Mouse (Mus musculus): ENCODE results near the gene Tas1r2.

The Tas1r2 gene

DNA sequence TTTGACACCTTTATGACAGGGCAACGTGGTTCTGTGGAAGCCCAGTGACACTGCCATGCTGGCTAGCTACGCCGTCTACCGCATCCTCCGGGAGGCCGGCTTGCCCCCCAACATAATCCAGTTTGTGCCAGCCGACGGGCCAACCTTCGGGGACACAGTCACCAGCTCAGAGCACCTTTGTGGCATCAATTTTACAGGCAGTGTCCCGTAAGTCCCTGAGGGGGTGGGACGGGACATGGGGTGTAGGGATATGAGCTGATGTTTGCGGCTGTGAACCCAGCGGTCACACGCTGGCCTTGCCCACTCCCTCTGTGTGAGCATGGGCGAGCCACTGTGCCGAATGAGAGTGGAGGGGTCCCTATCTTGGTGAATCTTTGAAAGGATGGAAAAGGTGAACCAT lies 15.0 kb upstream of the Tas1r2 start:
- DNase-seq (ENCODE audit: low read depth, low spot score): no peak

DNA sequence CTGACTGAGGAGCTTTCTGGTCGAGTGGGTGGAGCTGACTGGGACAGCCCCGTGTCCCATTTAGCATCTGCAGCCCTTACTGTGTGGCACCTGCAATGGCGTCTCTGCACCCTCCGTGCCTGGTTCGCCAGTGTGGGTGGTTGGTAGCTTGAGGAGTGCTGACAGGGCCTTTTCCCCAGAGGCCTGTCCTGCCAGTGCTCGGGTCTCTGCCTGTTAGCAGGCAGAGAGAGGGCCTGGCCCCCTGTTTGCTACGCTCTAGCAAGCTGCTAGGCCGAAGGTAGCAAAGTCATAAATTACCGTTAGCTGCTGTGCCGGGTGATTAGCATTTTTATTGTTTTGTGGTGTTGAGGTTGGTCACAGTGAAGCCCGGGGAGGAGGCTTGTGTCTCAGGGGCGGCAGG lies 13.5 kb upstream of the Tas1r2 start:
- DNase-seq (ENCODE audit: low read depth, low spot score): no peak

DNA sequence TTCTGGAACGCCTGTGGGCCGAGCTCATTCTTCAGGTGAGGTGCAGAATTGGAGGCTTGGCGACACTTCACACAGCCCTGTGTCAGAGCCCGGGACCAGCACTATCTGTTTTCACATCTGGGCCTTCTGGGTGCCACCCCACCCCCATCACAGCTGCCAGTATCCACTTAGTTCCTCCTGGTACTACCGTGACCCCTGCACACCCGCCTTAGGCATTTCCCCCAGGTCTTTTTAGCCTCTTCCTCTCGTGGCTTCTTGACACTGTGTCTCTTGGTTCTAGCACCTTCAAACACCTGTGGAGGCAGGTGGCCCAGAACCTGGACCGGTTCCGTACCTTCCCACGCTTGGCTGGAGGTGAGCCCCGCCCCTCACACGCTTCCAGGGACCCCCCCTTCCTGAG lies 13.0 kb upstream of the Tas1r2 start:
- no peak for DNase-seq (ENCODE audit: low read depth, low spot score)

DNA sequence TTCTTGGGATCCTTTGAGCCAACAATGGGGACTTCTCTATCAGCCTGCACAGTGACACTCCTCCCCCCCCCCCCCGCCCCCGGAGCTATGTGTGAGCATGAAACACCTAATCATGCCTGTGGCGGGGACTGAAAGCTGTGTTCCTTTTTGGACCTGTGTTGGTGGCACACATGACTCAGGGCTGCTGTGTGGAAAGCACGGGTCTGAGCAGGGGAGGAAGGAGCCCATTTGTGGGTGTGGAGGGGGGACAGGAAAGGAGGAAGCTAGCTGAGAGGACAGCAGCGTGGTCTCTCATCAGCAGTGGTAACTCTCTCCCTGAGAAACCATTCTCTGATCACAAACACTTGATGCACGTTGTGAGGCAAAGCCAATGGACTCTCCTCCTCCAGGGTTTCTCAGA lies 12.6 kb upstream of the Tas1r2 start:
- DNase-seq (ENCODE audit: low read depth, low spot score): no peak

DNA sequence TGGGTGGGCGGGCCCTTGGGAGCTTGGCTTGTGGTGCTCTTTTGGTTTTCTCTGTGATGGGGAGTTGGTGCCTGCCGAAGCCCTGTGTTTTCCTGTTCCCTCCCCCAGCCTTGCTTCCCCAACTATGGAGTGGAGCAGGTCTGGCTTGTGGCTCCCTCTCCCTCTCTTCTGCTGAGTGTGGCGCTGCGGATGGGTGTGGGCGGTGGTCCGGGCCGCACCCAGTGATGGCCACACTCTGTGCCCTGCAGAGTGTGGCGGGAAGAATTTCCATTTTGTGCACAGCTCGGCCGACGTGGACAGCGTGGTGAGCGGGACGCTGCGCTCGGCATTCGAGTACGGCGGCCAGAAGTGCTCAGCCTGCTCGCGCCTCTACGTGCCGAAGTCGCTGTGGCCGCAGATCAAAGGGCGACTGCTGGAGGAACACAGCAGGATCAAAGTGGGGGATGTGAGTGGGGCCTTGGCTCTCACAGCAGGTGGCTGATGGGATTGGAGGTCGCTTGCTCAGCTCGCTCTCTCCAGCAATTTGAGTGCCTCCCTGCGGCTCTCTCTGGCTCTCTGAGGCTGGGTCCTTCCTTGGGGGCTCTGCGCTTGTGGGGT lies 11.4 kb upstream of the Tas1r2 start:
- no peak for DNase-seq (ENCODE audit: low read depth, low spot score)

DNA sequence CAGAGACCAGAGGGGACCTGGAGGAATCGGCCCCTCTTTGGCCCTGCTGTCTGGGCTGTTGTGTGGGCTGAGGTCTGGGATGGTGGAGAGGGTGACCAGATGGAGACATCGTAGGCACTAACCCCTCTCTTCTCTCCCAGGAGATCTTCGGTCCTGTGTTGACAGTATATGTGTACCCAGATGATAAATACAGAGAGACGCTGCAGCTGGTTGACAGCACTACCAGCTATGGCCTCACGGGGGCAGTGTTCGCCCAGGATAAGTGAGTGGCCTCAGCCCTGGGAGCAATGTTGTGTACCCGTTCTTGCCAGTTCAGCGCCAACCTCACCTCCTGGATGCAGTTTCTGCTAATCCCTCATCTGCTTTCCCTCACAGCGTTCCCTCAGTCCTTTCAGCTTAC lies 9.4 kb upstream of the Tas1r2 start:
- peak; percentile 65 for DNase-seq (ENCODE audit: low read depth, low spot score)

DNA sequence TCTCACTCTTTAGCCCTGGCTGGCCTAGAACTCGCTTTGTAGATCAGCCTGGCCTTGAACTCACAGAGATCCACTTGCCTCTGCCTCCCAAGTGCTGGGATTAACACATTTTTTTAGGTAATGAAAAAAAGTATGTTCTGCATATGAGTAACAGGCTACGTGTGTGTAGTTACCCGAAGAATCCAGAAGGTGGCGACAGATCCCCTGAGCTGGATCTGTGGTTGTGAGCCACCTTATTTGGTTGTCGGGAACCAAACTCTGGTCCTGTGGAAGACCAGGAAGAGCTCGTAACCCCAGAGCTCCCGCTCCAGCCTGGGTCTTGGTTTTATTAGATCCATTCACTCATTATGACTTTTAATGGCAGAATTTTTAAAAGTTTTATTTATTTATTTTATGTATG lies 6.4 kb upstream of the Tas1r2 start:
- no peak for DNase-seq (ENCODE audit: low read depth, low spot score)

DNA sequence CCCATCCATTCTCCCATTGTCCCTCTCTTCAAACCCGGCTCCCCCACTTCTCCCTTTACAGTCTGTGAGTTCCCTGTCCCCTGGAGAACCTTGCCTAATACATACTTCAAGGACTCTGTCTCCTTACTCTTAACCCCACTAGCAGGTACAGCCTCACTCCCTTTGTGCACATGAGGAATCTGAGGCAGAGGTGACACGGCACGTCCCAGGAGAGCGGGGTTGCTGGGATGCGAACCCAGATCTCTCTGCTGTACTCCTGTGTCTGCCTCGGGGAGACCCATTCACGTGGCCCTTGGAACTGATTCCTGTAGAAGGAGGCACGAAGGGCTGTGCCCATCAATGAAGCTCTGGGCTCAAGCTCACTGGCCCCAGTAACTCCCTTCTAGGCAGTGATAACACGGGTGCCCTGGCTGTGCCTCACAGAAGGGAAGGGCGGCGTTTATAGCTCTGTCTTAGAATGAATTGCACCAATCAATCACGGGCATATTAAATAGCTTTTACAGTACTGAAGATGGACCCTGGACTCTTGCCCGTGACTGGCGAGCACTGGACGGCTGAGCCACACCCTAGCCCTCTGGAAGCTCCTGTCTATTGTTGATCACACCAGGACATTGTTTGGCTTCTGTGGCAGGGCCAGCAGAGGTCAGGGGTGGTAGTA lies 3.1 kb upstream of the Tas1r2 start:
- DNase-seq (ENCODE audit: low read depth, low spot score): no peak

DNA sequence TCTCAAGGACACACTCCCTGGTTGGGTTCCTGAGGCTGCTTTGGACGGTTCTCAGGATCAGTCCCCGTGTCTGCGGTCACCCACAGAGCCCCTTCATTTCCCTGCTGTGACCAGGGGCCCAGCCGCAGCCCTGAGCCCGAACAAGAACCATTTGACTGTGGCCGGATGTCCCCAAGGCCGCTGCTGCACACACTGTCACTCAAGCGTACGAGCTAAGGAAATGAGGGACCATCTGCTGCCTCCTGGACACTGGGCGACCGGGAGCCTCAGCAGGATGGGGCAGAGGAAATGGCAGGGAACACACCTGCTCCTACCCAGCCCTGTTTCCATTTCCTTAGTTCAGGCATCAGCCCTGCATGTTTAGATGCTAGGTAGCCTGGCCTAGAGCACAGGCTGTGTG lies 2.4 kb upstream of the Tas1r2 start:
- DNase-seq (ENCODE audit: low read depth, low spot score): no peak

DNA sequence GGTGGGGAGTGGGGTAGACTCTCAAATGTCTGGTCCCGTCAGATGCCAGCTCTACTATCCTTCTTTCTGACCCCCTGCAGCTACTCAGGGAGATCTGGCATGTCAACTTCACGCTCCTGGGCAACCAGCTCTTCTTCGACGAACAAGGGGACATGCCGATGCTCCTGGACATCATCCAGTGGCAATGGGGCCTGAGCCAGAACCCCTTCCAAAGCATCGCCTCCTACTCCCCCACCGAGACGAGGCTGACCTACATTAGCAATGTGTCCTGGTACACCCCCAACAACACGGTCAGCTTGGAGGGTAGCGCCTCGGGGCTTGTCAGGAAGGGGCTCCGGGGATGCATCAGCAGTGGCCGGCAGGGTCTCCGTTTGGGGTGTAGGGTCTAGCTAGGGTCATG lies 8.6 kb downstream of the Tas1r2 start:
- no peak for DNase-seq (ENCODE audit: low read depth, low spot score)

DNA sequence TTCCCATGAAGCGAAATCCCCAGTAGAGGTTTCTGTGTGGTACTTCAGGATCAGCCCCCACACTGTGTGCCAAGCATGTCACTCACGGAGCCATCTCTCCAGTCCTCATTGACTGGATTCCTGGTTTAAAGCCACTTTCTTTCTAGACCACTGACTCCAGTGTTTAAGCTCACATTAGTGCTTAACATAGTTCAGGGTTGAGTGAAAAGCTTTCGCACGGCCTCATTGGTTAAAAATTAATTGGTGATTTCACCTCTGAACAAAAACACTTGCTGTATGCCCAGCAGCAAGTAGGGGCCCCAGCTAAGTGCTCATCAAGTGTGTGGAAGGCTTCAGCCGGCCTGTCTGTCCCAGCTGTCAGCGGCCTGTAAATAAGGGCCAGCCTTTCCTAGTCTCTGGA lies 14.3 kb downstream of the Tas1r2 start:
- no peak for DNase-seq (ENCODE audit: low read depth, low spot score)

DNA sequence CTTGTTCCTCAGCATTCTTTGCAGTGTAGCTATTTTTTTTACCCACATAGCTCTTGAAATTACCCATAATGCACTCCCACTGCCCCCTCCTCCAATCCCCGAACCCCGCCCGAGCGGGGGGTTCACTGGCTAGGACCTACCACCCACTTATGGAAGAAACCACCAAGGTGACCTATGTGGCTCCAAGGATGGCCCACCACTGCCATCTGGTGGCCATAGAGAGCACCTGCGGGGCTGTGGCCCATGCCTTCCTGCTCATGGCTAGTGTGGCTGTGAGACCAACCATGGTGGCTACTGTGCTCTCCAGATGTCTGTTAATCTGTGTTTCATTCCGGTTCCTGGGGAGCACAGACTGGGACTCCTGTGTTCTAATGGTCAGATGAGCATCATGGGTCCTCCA lies 16.5 kb downstream of the Tas1r2 start:
- peak; percentile 64 for DNase-seq (ENCODE audit: low read depth, low spot score)

DNA sequence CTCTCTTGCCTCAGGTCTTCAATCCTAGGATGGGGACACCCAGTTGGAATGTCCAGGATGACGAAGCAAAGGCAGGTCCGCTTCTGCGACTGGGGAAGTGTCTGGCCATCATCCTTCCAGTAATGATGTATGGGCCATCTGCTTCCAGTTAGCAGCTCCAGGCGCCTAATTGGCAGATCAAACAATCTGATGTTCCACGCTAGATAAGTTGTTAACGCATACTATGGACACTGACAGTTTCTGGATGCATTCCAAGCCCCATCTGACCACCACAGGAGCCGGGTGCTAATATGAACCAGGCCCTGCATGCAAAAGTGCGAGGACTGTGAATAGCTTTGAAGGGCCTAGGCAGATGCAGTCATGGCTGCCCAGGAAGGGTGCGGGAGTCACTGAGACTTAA lies 22.4 kb downstream of the Tas1r2 start:
- DNase-seq (ENCODE audit: low read depth, low spot score): no peak

DNA sequence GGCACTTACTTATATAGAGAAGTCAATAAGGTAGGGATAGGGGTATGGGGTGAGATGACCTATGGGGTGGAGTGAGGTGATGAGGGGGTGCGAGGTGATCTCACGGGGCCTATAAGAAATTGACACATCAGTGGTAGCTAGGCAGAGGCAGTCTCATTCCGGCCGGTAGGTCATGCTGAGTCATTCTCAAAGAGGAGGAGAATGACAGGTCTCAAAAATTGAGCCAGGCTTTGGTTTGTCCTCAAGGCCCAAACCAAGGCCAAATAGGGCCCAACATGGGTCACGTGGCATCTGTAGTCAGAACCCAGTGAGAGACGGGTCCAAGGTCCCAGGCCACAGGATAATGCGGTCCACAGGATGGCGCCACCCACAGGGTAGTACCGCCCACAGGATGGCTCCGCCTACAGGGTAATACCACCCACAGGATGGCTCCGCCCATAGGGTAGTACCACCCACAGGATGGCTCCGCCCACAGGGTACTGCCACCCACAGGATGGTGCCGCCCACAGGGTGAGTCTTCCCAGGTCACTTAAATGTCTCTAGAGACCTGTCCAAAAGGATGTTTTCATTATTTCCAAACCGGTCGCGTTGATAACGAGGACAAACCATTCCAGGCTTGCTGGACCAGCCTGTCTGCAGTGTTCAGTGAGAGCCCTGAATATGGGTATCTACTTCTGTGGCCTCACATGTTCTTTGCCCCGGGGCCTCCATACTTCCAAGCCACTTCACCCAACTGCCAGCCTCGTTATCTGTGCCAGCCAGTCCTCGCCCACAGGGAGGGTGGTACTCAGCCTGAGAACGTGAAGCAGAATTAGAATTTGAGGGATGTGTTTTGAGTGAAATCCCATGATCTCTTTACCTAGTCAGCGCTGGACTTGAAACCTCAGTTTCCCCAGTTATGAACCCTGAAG lies 30.6 kb downstream of the Tas1r2 start:
- DNase-seq (ENCODE audit: low read depth, low spot score): no peak

DNA sequence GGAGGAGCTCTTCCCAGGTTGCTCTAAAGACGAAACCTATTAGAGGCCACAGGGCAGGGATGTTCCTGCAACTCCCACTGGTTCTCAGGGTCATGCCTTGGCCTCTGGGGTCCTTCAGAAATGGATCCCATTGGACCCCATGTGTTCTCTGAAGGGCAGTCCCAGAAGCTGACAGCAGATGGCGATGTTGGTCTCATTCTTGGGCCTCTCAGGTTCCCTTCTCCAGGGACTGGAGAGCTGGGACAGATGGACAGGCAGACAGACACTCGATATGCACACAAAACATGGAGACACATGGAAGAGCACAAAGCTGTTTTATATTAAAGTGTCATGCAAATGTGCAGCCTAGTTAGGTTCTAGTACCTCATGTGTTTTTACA lies 31.3 kb downstream of the Tas1r2 start:
- peak; percentile 18 for DNase-seq (ENCODE audit: low read depth, low spot score)

DNA sequence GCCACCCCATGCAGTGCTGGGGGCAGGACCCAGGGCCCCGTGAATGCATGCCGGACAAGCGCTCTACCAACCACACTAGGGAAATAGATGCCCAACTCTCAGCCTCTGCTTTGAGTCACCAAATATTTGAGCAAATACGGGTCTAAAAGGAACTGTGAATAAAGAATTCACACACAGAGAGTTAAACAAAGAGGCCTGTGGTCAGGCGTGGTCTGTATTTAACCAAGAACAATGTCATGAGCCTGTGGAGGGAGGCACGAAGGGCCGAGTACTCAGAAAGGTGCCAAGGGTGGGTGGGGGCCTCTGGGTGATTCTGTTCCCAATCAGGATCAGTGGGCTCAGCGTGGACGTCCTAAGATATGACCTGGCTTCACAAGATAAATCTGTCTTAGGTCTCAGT lies 34.7 kb downstream of the Tas1r2 start:
- no peak for DNase-seq (ENCODE audit: low read depth, low spot score)

DNA sequence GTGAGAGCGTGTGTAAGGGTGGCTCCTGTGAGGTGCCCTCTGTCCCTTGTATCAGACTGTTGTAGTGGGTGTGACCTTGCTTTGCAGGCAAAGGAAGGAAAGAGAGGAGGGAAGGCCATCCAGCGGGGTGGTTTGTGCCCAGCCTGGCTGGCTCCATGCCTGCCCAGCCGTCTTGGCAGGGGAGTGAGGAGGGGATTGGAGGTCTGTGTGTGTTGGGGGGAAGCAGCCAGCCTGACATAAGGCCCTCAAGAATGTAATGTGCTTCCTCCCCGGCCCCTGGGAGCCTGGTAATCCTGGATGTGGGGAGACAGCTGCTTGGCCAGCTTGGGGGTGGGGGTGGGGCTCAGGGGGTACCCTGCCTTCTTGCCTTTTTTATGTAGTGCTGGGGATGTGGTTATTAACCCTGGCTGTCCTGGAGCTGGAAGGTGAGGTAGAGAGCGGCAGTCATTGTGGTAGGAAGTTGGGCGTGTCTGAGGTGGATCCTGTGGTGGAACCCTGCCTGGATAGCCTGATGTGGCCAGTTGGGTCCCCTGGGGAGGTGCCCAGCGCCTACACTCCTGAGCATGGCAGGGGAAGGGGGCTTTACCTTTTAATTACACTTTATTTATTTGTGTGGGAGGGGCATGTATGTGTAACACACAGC lies 36.4 kb downstream of the Tas1r2 start:
- no peak for DNase-seq (ENCODE audit: low read depth, low spot score)

DNA sequence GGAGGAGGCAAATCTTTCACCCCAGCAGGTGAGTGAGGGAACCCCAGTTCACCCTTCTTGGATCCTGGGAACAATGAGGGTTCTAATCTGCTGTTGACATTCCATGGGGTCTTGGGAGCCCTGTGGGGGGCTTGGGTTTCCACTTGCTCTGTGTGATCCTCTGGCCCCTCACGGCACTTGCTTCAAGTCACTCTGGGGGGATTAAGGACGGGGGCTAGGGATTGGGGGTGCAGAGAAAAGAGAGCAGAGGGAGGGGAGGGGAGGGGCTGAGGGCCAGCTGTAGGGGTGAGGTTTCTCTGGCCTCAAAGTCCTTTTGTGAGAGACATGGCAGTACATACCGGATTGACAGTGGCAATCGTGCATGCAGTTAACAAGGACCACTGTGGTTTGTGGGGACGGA lies 40.0 kb downstream of the Tas1r2 start:
- no peak for DNase-seq (ENCODE audit: low read depth, low spot score)

DNA sequence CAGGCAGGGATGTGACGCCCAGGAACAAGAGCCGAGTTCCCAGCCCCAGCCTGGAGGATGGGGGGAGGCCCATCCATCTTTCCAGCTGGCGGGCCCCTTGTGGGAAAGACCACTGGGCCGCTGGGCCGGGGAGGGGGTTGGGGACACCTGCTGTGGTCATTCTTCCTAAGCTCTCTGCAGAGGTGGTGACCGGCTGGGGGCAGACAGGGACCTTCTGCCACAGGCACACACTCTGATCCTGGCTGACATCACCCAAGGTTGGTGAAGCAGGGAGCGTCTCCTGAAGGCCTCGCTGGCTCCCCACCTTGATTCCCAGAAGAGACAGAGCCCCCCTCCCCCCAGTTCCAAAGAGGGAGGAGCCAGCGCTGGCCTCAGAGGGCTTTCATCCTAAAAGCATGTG lies 44.4 kb downstream of the Tas1r2 start:
- no peak for DNase-seq (ENCODE audit: low read depth, low spot score)

DNA sequence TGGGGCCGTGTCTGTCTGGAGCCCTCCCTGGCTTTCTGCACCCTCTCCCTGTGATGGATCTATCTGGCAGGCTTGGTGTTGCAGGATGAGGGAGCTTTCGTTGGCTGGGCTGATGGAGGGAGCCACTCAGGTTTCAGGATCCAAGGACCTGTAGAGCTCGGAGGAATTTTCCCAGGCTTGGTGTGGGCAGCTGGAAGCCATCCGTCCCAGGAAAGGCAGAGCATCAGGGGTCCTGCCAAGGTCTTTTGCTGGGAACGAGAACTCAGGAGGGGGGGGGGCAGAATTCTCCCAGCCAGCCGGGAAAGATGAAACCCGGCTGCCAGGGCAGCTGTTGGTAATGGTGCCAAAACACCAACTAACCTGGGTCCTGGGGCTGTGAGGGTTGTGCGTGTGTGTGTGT lies 45.3 kb downstream of the Tas1r2 start:
- DNase-seq (ENCODE audit: low read depth, low spot score): no peak

DNA sequence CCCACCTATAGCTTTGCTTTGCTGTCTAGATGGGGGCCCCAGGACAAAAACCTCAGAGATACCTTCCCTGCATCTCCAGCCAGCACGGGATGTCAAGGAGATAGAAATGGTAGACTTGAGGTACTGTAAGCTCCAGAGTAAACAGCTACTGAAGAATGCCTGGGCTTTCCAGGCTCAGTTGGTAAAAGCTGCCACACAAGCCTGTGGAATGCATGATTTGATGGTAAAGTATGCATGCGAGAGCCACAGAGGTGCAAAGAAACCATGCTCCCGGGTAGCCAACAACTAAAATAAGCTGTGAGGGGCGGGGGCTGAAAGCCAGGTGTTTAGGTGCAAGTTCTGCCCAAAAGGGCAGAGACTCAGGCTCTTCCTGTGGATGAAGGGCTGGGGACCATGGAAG lies 49.6 kb downstream of the Tas1r2 start:
- no peak for DNase-seq (ENCODE audit: low read depth, low spot score)

DNA sequence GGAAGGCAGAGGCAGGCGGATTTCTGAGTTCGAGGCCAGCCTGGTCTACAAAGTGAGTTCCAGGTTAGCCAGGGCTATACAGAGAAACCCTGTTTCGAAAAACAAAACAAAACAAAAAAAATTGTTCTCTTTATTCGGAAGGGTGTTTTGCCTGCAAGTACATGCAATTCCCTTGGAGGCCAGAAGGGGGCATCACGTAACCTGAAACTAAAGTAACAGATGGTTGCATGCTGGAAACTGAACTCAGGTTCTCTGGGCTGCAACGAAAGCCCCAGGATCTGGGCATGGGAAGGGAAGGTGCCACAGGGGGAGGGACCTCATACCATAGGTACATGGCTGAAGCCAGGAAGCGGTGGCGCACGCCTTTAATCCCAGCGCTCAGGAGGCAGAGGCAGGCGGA lies 50.1 kb downstream of the Tas1r2 start:
- DNase-seq (ENCODE audit: low read depth, low spot score): no peak

Data from CD4-positive helper T cell, adult 2 months (primary cell).